Mouse (Mus musculus): ENCODE measurements around the gene Cd47.

Gene Cd47

DNA sequence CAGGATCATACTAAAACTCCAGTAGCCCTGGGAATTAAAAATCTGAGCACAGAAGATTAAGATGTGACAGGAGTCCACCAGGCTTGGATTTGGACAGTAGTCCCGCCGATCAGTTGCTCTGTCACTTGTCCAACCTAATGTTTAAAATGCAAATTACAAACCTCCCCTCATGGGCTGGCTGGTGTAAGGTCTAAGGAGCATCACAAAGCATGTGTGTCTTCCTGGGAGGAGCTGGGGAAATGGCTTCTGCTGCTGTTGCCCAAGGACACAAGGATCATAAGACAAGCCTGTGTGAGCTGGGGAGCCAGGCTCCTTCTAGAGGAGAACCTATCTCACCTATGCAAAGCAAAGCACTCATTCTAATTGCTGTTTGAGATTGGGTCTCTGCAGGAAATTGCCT lies 155.0 kb downstream of the Cd47 start:
- no peak for DNase-seq

GRCm38 (mm10) chr16:49955952-49956351 lies 155.6 kb downstream of the Cd47 start:
- no peak for DNase-seq

DNA sequence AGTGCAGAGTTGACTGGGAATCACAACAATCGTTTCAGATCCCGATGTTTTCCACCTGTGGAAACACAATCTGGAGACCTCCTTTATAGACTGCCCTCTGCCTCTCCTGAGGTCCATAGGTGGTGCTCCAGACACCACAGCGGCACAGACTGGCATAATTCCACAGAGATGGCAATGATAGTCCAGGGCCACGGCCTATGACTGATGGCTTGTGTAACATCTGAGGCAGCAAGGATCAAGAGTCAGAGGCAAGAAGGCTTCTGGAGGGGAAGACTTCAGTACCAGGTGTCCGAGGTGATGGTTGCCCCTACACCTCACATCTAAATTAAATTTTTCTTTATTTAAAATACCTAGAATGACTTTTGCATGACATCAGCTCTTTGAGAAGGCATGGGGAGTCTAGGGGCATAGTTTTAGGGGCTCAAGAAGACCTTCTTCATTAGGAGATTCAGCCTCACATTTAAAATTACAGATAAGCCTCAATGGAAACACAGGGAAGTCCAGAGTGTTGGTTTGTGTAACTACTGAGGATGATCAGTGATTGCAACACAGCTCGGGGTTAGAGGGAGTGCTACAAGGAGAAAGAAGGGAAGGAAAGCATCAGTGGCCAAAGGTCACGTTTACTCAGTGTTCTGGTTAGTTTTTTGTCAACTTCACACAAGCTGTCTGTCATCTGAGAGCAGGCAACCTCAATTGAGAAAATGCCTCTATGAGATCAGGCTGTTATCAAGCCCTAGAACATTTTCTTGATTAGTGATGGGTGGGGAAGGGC lies 156.4 kb downstream of the Cd47 start:
- no peak for DNase-seq

- no peak for DNase-seq
Observed at GRCm38 (mm10) chr16:49958900-49959436, 158.6 kb downstream of the Cd47 start.

- DNase-seq, result no peak
Observed at GRCm38 (mm10) chr16:49962305-49962704, 162.0 kb downstream of the Cd47 start.

GRCm38 (mm10) chr16:49964321-49964986 lies 164.1 kb downstream of the Cd47 start:
- no peak for DNase-seq
